Mouse (Mus musculus) limb, embryonic 14.5 days (tissue): ENCODE measurements around the gene Vipas39. TPM values are rescaled to one million over a fixed set of nuclear protein-coding genes. Genes with fewer than 3 reads are reported as not detected.
A peak's percentile ranks its signal among the peaks of the same experiment; 100 is the strongest.

Experiments used
- ATAC-seq: fragments of 200-750 bp; cut with Nextera tagmentation; 2 replicates; pipeline ENCODE4 v1.8.0; 2017; ENCODE audit warnings: low read depth, moderate number of reproducible peaks, moderate TSS enrichment; ENCODE audit not compliant: low FRiP score
- DNase-seq: peaks from one replicate; pipeline ENCODE4 v3.0.0-alpha.2; 2015; ENCODE audit warnings: low spot score
- H3K27ac ChIP-seq: fragments of 300-500 bp; sonication (generic); replicated peaks from 2 replicates; pipeline ENCODE4 v1.5.1; 2014; ENCODE audit warnings: low read depth, mild to moderate bottlenecking, low read length, moderate library complexity, mixed read lengths
- H3K27me3 ChIP-seq: fragments of 300-500 bp; sonication (generic); 2 replicates; pipeline ENCODE4 v1.6.1; 2014; ENCODE audit warnings: low read length, mixed read lengths; ENCODE audit not compliant: control insufficient read depth, insufficient read depth
- H3K36me3 ChIP-seq: fragments of 300-500 bp; sonication (generic); 2 replicates; pipeline ENCODE4 v1.6.1; 2014; ENCODE audit warnings: mild to moderate bottlenecking, low read length, moderate library complexity, mixed read lengths; ENCODE audit not compliant: control insufficient read depth, insufficient read depth
- H3K4me1 ChIP-seq: fragments of 300-500 bp; sonication (generic); 2 replicates; pipeline ENCODE4 v1.6.1; 2014; ENCODE audit warnings: antibody characterized with exemption, low read length, mixed read lengths; ENCODE audit not compliant: control insufficient read depth, insufficient read depth
- H3K4me2 ChIP-seq: fragments of 300-500 bp; sonication (generic); replicated peaks from 2 replicates; pipeline ENCODE4 v1.6.1; 2014; ENCODE audit warnings: low read depth, mild to moderate bottlenecking, low read length, moderate library complexity; ENCODE audit not compliant: severe bottlenecking
- H3K4me3 ChIP-seq: fragments of 300-500 bp; sonication (generic); replicated peaks from 2 replicates; pipeline ENCODE4 v1.5.1; 2014; ENCODE audit warnings: low read length
- H3K9ac ChIP-seq: fragments of 300-500 bp; sonication (generic); 2 replicates; pipeline ENCODE4 v1.6.1; 2014; ENCODE audit warnings: mild to moderate bottlenecking, low read depth, low read length, moderate library complexity; ENCODE audit not compliant: severe bottlenecking
- H3K9me3 ChIP-seq: fragments of 300-500 bp; sonication (generic); 2 replicates; pipeline ENCODE4 v1.6.1; 2016; ENCODE audit warnings: low read length; ENCODE audit not compliant: control insufficient read depth
- POLR2A ChIP-seq: fragments of 200-500 bp; IDR thresholded peaks from 2 replicates; pipeline ENCODE4 v1.8.0; 2012; ENCODE audit warnings: inconsistent platforms, mild to moderate bottlenecking, moderate library complexity, borderline replicate concordance; ENCODE audit not compliant: insufficient read depth, insufficient read length; ENCODE audit errors: extremely low read depth
- WGBS: fragments of 180-500 bp; shearing (Covaris S2); extraction: QIAGEN DNeasy Blood & Tissue Kit; methylation state at CpG from one replicate; pipeline ENCODE4 v1.1.7; 2014; 5-methylcytosine and 5-hydroxymethylcytosine counted together
- polyA plus RNA-seq, 2 experiments: library from polyadenylated mRNA; depleted of rRNA in 1 of 2; stranded (reverse) in 1 of 2; unstranded in 1 of 2; fragments of >200 nt; fragmentation: Nextera tagmentation in 1 of 2; extraction: Ambion mirVana in 1 of 2; gene quantifications; 2 replicates each; pipeline versions ENCODE4 v1.2.1 to v1.2.3; 2012 to 2014

The Vipas39 gene
- polyA plus RNA-seq, 2 experiments, result 42.1 to 44.3 TPM

DNA sequence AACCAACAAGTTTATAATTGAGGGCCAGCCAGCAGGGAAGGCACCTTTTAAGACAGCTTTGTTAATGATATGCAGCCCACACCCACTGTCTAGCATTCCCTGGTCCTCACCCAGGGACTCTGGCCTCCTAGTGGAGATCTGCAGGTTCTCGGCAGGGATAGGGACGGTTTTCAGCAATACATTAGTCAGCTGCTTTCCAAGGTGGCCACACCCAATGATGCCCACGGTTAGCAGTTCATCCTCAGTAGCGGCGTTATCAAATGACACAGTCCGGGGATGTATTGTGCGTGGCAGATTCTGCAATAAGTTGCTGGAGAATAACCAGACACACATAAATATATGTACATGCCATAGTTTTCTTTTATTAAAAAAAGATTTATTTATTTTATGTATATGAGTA, 39.3 kb downstream of the Vipas39 start:
- H3K9ac ChIP-seq, result no peak overlapping the region
- H3K36me3 ChIP-seq, result no peaks in the 10 kb centered on the region
- DNase-seq, result no peak
- H3K9me3 ChIP-seq, result no peaks in the 10 kb centered on the region
- H3K4me3 ChIP-seq, result no peak overlapping the region
- no peak for TF ChIP-seq POLR2A
- H3K4me1 ChIP-seq, result no peaks in the 10 kb centered on the region
- no peak overlapping the region for H3K27ac ChIP-seq
- no peak overlapping the region for H3K4me2 ChIP-seq
- ATAC-seq, result no peak
- H3K27me3 ChIP-seq, result no peaks in the 10 kb centered on the region
- WGBS, result 77% methylated on average over 7 of the region's 7 CpGs

- H3K4me1 ChIP-seq, result no peaks in the 10 kb centered on the region
- 73% methylated on average over 10 of the region's 10 CpGs for WGBS
- ATAC-seq (no peak), DNase-seq (no peak)
- H3K4me2 ChIP-seq, result no peak overlapping the region
- H3K27ac ChIP-seq, result no peak overlapping the region
- H3K9me3 ChIP-seq, result no peaks in the 10 kb centered on the region
- TF ChIP-seq POLR2A, result no peak
- no peak overlapping the region for H3K4me3 ChIP-seq
- no peaks in the 10 kb centered on the region for H3K36me3 ChIP-seq
- no peak overlapping the region for H3K9ac ChIP-seq
- H3K27me3 ChIP-seq, result no peaks in the 10 kb centered on the region
These were observed 41.1 kb downstream of the Vipas39 start for GRCm38 (mm10) chr12:87224950-87225349.

DNA sequence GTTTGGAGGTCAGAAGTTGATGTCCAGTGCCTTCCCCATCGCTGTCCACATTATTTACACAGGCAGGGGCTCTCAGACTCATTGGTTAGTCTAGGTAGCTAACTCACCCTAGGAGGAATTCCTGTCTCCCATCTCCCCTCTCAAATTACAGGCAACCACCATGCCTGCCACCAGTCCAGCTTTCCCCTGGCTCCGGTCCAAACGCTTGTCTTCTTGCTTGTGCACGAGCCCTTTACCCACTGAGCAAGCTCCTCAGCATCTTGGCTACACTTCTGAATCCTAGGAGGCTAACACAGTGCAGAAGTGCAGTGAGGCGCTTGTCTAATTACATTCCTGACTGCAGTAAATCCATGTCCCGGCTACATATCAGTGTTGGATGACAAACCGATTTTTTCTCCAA, 46.7 kb downstream of the Vipas39 start:
- H3K27ac ChIP-seq, result no peak overlapping the region
- ATAC-seq (no peak), DNase-seq (peak; percentile 17)
- H3K4me3 ChIP-seq, result no peak overlapping the region
- TF ChIP-seq POLR2A, result no peak
- no peaks in the 10 kb centered on the region for H3K27me3 ChIP-seq
- 52% methylated on average over 7 of the region's 7 CpGs for WGBS
- H3K4me1 ChIP-seq, result no peaks in the 10 kb centered on the region
- no peak overlapping the region for H3K9ac ChIP-seq
- H3K9me3 ChIP-seq, result no peaks in the 10 kb centered on the region
- H3K4me2 ChIP-seq, result no peak overlapping the region
- no peaks in the 10 kb centered on the region for H3K36me3 ChIP-seq

DNA sequence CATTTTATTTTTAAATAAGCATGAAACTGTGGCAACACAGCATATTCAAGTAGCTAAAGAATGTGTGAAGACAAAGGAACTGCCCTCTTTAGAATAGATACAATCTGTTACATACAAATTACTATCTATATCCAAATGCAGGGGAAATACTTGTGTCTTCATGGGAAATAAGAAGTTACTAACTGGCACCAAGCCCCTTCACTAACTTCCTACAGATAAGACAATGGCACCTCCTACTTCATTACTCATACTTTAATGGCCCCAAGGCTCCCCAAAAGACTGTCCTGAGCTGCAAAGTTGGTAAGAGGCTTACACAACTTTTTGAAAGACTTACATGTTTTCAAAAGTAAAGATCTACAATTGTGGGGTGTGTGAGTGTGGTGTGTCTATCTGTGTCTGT, 48.5 kb downstream of the Vipas39 start:
- ATAC-seq (no peak), DNase-seq (no peak)
- Histone ChIP-seq H3K4me1 (no peaks in the 10 kb centered on the region), H3K27ac (no peak overlapping the region), H3K9me3 (no peaks in the 10 kb centered on the region), H3K4me3 (no peak overlapping the region), H3K4me2 (no peak overlapping the region), H3K9ac (no peak overlapping the region), H3K36me3 (no peaks in the 10 kb centered on the region), H3K27me3 (no peaks in the 10 kb centered on the region)
- TF ChIP-seq POLR2A, result no peak

- no peaks in the 10 kb centered on the region for H3K27me3 ChIP-seq
- H3K4me2 ChIP-seq, result no peak overlapping the region
- DNase-seq (no peak), ATAC-seq (no peak)
- 68% methylated on average over 2 of the region's 2 CpGs for WGBS
- TF ChIP-seq POLR2A, result no peak
- H3K9ac ChIP-seq, result no peak overlapping the region
- H3K36me3 ChIP-seq, result no peaks in the 10 kb centered on the region
- no peaks in the 10 kb centered on the region for H3K4me1 ChIP-seq
- H3K4me3 ChIP-seq, result no peak overlapping the region
- H3K27ac ChIP-seq, result no peak overlapping the region
- H3K9me3 ChIP-seq, result no peaks in the 10 kb centered on the region
These were observed 50.0 kb downstream of the Vipas39 start for GRCm38 (mm10) chr12:87216053-87216452.
